Mouse (Mus musculus) cerebral cortex, adult 2 months (tissue): ENCODE results near the gene Vamp5.

ENCODE experiments used
- WGBS: fragments of 180-500 bp; shearing (Covaris S2); methylation state at CpG from one replicate; pipeline ENCODE4 v1.1.7; 2018; 5-methylcytosine and 5-hydroxymethylcytosine counted together

Gene Vamp5

DNA sequence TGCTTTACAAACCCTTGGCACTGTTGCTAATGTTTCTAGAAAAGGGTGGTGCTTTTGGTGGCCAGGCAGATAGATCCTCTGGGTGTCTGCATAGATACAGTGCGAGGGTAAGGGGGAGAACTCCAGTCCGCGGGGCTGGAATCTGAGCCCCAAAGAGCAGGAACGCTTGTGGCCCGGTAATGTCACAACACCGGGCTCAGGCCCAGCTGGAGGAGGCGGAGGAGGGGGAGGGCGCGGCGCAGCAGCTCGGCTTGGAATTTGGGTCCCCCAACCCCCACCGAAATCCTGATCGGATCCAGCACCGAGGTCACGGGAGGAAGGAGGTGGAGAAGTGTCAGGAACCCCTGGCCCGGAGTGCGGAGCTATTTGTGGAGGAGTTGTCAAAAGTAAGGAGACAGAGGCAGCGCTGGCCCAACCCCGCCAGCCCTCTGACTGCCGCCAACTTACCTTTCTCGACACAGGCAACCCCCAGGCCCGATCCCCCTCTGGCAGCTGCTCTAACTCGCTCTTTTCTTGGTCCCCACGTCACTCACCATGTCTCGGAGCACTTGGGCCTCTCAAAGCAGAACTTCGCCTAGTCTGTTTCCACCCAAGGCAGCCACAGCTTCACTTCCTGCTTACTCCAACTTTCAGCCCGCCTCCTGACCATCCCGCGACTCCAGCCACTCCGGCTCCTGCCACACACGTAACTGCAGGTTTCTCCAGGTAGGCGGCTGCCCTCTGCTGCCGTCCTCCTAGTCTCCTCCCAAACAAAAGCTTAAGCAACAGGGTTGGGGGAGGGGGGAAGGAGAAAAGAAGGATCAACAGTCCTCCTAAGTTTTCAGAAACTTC lies 9.9 kb upstream of the Vamp5 start, which contains the start of gene Vamp8:
Gene Vamp8, minus strand, starts transcription at position 763 of the 831 bp plus-strand sequence.
- WGBS, result 4% methylated on average over 33 of the region's 33 CpGs

DNA sequence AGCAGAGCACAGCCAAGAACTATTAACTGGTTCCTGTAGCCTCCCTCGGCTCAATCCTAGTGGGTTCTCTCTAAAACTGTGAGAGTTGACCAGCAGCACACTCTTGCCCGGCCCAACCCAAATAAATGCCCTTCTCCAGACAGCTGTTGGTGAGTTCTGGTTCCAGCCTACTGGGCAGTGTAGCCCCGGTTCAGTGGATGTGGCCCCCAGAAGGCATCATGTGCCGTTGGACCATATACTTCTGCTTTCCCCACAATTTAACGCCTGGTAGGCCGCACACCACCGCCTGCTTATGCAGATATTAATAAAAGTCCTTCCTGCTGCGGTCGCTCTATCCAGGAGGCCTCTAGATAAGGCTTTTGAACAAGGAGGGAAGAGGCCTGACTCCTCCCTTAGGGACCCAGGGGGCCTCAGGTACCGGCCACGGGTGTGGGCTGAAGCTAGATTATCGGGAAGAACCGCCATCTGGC lies 9.2 kb upstream of the Vamp5 start:
- WGBS, result 45% methylated on average over 13 of the region's 13 CpGs

DNA sequence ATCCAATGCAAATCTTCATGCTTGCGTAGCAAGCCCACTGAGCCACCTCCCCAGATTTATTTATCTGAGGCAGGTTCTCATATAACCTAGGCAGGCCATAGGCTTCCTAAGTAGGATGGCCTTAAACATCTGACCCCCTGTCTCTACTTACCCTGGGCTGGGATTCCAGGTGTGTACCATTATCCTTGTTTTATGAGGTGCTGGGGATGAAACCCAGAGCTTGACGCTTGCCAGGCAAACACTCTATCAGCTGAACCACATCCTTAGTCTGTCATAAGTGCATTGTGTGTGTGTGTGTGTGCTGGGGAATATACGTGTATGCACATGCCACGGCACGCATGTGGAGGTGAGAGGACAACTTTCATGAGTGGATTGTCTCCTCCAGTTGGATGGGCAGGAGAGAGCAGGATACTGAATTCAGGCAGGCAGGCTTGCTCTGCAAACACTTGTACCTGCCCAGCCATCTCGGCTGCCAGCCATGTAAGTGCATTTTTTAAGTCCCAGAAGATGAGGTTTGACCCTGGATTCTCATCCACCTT lies 8.6 kb upstream of the Vamp5 start:
- WGBS, result 94% methylated on average over 6 of the region's 6 CpGs

DNA sequence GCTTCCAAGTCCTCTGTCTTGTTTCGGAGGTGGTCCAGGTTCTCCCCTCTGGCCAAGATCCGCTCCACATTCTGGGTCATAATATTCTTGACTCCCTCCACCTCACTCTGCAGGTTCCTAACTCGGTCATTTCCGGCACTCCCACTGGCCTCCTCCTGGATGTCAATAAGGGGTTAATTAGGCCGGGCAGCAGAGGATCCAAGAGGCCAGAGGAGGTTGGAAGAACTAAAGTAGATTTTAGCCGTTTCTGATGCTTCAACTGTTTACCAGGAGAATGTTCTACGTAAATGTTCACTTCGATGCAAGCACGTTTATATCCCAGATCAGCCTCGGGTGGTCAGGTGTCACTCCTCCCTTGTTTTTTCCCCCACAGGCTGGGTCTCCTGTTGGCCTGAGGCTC lies 8.0 kb upstream of the Vamp5 start:
- WGBS, result 73% methylated on average over 10 of the region's 10 CpGs

DNA sequence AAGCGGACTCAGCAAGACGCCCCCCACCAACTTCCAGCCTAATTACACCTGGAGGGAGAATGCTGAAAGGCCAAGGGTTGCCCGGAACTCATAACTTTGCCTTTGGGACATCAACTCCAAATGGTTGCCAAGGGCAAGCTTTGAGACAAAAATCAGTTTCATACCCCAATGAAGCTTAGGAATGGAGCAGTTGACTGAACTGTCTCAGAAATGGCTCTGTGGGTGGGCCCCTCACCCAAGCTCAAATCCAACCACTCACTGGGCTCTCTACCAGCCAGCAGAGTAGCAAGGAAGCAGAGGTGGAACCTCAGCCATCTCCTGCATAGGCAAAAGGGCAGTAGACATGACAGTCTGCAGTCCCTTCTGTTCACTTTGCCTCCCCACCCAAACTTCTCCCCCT lies 7.5 kb upstream of the Vamp5 start:
- WGBS, result 87% methylated on average over 3 of the region's 3 CpGs

DNA sequence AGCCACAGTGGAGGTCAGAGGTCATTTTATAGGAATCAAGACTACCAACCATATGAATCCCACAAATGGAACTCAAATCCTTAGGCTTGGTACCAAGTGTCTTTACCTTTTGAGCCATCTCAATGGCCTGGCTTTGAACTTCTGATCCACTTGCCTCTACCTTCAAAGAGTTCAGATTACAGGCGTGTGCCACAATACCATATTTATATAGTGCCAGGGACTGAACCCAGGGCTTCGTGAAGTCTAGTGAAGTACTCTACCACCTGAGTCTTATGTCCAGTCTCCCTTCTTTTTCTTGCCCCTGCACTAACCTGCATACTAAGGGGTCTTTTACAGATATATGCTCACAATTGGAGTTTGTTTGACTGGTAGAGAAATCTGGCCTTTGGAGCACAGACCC lies 6.3 kb upstream of the Vamp5 start:
- 96% methylated on average over 2 of the region's 2 CpGs for WGBS

DNA sequence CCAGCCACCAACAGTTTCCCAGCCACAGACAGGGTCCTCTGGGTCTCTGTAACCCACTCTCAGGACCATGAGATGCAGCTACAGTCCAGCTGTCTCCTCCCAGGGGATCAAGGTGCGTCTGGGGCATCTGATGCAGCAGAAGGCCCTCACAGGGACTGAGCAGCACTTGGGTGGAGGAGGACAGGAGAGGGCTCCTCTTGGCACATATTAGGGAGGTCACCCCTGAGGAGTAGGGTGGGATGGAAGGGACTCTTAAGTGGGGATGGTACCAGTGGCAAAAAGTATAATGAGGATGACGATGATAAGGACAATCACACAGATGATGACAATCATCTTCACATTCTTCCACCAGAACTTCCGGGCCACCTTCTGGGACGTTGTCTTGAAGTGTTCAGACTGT lies 5.0 kb upstream of the Vamp5 start:
- 93% methylated on average over 4 of the region's 4 CpGs for WGBS

DNA sequence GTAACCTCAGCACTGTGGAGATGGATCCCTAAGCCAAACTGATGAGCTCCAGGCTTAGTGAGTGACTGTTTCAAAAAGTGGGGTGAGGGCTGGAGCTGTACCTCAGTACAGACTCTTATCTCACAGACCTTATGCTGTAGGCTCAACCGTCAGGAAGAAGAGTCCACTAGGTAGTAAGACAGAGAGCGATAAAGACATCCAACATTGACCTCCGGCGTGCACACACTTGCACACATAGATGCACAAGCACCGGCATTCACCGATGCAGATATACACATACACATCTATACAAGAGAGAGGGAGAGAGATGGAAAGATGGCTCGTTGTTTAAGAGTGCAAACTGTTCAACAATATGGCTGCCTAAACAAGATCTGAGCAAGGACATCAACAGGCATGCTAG lies 3.7 kb upstream of the Vamp5 start:
- 94% methylated on average over 7 of the region's 7 CpGs for WGBS

DNA sequence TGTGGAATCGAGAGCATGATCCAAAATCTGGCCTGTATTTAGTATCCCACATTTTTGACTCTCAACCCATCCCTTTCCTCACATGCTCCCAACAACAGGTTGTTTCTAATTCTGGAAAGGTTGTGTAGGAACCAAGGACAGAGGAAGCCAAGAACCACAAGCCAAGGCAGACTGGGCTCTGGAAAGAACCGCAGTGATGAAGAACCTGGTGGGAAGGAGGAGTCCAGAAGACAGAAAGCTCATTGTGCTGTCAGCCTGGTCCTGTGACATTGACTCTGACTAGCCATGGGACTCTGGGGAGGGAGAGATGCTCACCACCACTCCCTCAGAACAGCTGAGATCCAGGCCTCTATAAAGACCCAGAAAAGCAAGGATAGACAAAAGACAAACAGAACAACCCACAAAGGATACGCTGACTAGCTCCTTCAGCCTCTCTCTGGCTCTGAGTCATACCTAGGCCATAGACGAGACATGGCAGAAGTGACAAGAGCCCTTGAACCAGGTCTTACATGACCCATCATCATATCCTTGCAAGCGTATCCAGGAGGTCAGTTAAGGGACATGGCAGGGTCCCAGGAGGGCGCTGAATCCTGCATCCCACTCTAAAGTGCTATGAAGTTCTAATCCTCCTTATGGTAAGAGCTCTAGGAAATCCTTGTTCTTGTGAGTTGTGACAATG lies 3.0 kb upstream of the Vamp5 start:
- 82% methylated on average over 6 of the region's 6 CpGs for WGBS

DNA sequence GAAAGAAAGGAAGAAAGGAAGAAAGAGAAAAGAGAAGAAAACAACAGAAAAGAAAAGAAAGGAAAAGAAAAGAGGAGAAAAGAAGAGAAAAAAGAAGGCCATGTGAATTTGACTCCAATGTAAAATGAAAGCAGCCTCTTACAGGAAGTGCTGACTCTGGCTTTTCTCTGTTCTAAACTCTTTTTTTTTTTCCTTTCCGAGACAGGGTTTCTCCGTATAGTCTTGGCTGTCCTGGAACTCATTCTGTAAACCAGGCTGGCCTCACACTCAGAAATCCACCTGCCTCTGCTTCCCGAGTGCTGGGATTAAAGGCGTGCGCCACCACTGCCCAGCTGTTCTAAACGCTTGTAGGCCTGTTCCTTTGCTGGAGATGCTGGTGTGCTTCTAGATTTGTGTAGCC lies 2.2 kb upstream of the Vamp5 start:
- 82% methylated on average over 6 of the region's 6 CpGs for WGBS

DNA sequence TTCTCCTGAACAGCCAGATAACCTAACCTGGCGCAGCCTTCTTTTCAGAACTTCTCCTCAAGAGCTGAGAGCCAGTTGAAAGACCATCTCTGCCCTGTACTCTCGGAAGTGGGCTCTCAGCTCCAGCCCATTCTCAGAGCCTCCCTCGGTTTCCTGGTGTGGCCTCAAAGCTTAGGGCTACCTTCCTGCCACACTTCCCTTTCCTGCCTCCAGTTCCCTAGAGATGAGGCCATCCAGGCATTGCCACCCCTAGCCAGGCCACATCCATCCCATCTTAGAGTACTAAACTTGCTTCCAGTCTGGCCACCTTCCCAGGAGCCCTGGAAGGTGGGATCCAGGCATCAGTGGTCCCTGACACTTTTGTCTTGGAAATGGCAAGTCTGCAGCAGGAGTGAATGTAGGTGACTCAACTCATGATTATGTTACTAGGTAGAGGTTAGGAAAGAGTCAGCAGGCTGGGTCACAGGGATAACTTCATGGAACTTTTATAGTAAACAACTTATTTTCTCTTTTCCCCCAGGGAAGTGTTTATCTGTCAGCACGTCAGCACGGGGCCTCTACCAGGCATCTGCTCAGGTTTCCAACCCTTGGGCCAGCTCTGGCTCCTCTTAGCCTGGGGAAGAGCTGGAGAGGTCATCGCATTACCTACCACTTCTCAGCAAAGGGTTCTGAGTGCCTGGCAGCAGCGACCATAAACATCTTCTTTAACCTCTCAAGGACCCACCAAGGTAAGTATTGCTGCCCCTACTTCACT lies 714 bp downstream of the Vamp5 start:
- 65% methylated on average over 7 of the region's 7 CpGs for WGBS

DNA sequence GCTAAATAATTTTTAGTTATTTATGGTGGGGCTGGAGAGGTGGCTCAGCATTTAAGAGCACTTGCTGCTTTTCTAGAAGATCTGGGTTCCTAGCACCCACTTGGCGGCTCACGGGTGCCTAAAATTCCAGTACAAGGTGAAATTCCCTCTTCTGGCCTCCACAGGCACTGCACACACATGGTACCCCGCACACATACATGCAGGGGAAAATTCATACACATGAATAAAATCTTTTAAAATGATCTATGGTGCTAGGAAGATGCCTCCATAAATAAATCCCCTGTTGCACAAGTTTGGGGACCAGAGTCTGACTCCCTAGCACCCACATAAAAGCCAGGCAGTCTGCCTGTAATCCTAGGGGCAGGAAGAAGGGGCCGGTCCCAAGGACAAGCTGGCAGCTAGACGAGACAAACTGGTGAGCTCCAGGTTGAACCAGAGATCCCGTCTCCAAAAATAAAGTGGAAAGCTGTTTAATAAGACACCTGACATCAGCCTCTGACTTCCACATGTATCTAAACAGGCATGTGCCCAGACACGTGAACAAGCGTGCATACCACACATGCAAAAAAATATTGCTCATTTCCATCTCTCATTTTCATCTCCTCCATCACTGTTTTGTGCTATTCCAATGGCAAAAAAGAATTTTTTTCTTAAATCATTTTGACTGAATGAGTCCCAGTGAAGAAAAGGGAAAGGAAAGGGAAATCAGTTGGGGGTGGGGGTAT lies 1.6 kb downstream of the Vamp5 start:
- 91% methylated on average over 8 of the region's 8 CpGs for WGBS

DNA sequence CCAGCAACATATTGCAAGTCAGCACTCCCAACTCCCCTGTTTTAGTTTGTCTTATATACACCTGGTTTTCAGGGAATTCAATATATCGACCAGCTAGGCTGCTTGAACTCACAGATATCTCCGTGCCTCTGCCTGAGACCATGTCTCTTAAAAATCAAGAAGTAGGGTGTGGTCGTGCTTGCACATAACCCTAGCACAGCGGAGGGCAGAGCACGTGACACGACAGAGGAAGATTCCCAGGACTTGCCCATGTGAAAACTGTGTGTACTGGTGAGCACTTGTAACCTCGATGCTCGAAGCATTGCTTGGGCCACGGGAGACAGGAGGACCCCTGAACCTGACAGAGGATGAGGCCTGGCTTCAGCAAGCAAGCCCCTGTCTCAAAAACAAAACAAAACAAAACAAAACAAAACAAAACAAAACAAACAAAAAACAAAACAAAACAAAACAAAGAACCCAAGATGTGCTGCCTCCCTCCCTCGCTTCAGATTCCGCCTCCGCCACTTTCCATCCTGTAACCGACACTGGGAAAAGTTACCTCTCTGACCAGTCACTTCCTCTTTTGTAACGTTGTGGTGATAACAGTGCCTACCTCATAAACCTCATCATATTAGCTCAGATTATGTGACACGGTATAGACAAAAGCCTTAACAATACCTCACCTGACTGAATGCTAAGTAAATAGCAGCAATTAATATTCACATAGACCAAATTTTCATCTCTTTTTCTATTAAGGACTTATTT lies 5.3 kb downstream of the Vamp5 start:
- WGBS, result 85% methylated on average over 15 of the region's 15 CpGs

DNA sequence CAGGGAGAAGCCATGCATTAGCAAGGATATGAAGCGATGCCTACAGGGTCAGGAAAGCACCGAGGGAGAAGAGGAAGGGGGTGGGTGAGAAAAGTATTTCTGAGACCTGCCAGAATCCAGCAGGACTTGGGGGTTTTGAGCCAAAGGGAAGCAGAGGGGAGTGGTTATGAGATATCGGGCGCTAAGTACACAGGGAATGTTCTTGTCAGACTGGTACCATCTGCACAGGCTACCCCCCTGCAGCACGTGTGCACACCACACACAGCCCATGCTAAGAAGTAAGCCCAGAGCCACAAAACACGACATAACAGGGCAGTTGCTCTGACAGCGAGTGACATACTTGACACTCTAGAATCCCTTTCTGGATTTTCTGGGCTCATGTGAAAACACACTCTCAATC lies 6.1 kb downstream of the Vamp5 start:
- WGBS, result 67% methylated on average over 7 of the region's 7 CpGs

DNA sequence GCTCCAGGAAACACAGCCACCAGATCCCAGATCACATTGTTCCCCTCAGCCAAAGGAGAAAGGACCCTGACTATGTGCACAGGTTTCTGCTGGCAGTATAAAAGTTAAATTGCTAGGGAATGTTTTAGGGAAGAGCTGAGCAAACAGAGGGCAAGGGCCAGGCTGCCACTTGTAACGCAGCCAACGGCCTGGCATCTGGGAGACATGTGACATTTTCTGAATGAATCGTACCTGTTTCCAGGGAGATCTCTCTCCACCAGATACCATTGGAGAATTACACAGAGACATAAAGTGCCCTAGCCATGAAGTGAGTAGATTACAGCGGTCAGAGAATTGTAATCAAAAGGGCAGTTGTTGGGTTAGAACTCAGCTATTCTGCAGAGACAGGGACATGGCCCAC lies 7.1 kb downstream of the Vamp5 start:
- 87% methylated on average over 4 of the region's 4 CpGs for WGBS

DNA sequence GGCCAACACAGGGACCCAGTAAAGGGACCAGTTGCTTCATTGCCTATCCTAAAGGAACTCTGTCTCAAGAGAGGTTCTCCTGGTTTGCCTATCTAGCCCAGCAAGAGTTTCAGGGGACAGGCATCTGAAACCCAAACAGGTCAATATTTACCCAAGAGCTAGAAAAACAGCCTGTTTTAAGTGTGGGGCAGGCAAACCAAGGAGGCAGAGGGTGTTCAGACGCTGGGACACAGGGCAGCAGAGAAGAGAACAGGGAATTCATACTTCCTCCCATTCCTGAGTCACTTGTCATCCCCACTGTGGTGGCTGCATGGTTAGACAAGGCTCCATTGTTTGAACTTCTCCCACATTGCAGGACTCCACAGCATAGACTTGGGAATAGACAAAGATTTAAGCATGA lies 8.7 kb downstream of the Vamp5 start:
- 38% methylated on average over 1 of the region's 1 CpGs for WGBS

DNA sequence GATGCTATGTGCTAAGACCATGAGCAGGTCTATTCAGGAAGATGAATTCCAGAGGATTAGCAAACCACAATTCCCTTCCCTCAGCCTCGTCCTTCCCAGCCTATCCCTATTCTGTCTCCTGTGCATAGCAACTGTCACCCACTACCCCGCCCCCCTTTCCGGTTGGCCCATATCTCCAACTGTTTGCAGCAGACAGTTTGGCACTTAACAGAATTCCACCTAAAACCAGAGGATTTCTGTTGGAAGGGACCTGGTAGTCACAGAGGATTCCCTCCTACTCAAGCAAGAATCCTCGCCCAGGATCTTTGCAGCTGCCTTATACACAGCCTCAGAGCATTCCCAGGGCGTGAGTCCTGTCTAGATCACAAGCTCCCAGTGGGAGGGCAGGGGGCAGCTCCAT lies 9.1 kb downstream of the Vamp5 start:
- WGBS, result 41% methylated on average over 5 of the region's 5 CpGs

DNA sequence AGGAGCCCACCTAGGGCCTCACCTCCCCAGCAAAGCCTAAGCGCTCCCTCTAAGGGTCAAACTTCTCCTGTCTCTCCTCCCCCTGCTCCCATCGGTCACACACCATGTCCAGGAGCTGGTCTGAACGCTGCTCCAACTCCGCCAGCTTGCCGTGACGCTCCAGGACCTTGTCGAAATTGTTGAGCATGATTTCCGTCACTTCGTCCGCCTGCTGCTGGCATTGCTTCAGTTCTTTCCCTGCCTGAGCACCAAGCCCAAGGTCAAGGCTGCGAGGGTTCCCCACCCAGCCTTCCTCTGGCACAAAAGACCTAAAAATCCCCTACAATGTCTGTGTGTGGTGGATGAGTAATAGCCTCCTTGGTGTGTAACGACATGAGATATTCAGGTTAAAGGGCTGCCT lies 10.2 kb downstream of the Vamp5 start:
- 86% methylated on average over 12 of the region's 12 CpGs for WGBS

DNA sequence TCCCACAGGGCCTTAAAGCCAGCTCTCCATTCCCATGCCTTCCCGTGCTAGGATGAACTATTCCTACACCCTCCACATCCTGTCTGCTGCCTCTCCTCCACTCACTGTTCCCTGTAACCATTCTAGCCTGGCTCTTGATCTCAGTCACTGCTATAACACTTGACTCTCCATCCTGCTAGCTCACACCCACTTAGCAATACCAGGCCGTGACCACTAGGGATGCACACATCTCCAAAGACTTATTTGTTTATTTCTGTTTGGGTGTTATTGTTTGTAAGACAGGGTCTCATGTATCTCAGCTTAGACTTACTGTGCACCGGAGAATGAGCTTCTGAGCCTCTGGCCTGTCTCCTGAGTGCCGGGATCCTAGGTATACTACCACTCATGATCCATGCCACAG lies 10.7 kb downstream of the Vamp5 start:
- WGBS, result 83% methylated on average over 4 of the region's 4 CpGs

DNA sequence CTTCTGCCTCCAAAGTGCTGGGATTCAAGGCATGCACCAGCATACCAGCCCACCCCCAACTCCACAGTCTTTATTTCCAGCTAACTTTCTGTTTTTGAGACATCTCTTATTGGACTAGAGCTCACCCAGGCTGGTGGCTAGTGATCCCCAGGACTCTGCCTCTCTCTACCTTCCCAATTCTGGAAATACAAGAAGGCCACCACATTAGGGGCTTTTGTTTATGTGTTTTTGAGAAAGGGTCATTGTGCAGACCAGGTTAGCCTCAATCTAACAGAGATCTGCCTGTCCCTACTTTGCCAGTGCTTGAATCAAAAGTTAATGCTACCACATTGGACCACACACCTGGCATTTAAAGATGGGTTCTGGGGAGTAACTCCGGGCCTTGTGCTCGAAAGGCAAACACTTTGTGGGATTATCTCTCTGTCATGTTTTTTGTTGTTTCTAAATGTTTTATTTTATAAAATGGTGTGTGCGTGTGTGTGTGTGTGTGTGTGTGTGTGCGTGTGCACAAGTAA lies 12.8 kb downstream of the Vamp5 start:
- 78% methylated on average over 4 of the region's 4 CpGs for WGBS
